Mouse (Mus musculus) kidney, postnatal 4 days (tissue): Measurements from ENCODE around the gene Acly.
"Not testable (repeated sequence)": the region's sequence is repeated elsewhere in the genome, so short reads cannot be mapped to it uniquely, and the experiment has no call there.

Experiments used
- DNase-seq, 2 experiments: peaks; one replicate each; pipeline ENCODE4 v3.0.0; 2021; ENCODE audit warnings: mixed read lengths in 2 of 2

Acly gene

GRCm38 (mm10) chr11:100544832-100545745 is 17.3 kb upstream of the Acly start, which contains the start of gene Ttc25:
Gene Ttc25 (plus strand): TSS chr11:100545607.
- DNase-seq, result peak; percentile 88 to 94

DNA sequence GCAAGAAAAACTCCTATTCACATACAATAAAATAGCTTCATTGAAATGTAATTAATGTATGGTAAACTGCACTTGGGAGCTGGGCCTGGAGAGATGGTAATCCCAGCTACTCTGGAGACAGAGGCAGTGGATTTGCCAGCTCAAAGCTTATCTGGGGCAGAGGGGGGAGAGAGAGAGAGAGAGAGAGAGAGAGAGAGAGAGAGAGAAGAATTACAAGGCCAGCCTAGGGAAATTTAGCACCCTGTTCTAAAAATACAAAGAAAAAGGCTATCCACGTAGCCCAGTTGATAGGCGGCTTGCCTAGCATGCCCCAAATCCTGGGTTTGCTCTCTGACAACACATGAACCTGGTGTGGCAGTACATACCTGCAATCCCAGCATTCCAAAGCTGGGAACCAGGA is 13.8 kb upstream of the Acly start:
- no peak for DNase-seq

GRCm38 (mm10) chr11:100540966-100541365 is 13.2 kb upstream of the Acly start:
- DNase-seq, result no peak

GRCm38 (mm10) chr11:100536466-100536865 is 8.7 kb upstream of the Acly start:
- DNase-seq, result no peak

DNA sequence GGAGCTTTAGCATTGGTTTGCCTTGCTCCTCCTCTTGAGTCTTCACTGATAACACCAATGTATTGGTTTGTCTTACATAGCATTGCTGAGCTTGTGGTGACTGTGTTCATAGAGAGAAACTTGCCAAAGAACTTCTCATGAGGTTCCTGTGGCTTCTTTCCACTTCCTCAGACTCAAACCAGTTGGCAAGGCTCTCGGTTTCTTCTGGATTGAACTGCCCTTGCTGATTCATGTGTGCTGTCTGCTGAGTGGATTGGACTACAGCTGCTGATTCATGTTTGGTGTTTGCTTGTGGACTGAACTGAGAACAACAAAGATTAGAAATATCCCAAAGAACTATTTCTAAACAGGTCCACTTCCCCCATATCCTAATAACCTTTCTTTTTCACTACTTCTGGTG is 8.2 kb upstream of the Acly start:
- no peak for DNase-seq

- not testable (repeated sequence) for DNase-seq
Observed at GRCm38 (mm10) chr11:100534821-100535220, 7.0 kb upstream of the Acly start.

- DNase-seq, result not testable (repeated sequence)
Observed at GRCm38 (mm10) chr11:100534411-100534810, 6.6 kb upstream of the Acly start.

DNA sequence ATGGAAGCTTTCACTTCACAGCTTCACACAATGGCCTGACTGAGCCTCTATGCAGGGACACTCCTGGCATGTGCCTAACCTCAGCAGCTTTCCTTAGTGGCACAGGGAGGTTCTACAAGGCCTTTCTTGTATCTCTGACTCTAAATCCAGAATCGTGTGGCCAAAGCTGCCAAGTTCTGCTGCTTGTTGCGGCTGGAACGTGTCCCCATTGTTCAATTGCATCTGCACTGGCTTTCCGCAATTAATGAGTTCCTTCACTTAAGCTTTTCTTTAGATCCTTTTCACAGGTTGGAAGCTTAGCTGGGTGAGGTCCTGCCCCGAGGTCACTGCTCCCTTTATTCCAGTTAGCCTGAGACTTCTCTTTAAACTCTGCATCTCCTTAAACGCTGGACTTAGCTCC is 6.1 kb upstream of the Acly start:
- no peak for DNase-seq

DNA sequence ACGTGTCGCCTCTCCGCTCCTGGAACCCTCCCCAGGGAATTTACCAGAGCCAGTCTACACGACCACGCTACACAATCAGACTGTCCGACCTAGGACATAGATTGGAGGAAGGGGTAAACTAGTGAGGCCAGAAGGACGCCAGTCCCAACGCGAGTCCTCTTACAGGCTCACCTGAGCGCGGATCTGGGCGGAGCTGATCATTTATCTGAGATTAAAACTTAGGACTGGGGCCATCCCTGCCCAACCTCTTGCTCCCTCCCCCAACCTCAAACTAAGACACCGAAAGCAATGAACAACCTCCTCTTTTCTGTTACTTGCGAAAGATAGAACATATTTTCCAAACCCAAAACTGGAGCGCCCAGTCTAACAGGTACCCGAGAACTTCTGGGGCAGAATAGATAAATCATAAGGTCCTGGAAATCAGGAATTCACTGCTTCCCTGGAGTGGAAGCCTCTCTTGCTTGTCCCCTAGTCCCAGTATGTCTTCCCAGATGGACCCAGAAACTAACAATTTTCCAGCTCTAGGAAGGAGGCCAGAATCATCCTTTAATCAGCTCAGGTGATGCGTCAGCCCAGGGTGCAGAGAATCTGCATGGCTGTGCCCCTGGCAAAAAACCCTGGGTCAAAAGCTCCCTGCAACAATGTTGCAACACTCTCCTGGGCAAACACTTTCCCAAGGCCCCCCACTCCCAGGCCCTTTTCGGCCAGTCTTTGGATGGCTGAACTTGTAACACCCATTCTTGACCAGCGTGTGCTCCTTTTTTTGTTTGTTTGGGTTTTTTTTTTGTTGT is 770 bp upstream of the Acly start:
- no peak for DNase-seq

DNA sequence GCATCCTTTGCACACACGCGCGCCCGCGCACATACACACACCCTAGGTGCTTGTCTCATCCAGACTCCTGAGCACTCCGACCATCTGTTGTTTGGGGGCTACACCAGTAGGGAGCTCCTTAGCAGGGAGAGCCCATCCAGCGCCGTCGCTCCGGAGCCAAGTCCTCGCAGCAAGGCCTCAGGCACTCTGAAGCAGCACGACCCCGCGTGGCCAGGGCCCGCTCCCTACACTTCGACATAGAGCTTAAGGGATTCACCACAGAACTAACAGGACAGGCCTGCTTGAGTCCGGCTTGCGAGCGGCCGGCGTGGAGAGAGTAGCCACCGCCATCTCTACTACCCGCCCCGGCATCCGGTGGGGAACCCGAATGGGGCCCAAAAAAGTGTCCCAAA is 738 bp downstream of the Acly start:
- peak; percentile 75 to 86 for DNase-seq

DNA sequence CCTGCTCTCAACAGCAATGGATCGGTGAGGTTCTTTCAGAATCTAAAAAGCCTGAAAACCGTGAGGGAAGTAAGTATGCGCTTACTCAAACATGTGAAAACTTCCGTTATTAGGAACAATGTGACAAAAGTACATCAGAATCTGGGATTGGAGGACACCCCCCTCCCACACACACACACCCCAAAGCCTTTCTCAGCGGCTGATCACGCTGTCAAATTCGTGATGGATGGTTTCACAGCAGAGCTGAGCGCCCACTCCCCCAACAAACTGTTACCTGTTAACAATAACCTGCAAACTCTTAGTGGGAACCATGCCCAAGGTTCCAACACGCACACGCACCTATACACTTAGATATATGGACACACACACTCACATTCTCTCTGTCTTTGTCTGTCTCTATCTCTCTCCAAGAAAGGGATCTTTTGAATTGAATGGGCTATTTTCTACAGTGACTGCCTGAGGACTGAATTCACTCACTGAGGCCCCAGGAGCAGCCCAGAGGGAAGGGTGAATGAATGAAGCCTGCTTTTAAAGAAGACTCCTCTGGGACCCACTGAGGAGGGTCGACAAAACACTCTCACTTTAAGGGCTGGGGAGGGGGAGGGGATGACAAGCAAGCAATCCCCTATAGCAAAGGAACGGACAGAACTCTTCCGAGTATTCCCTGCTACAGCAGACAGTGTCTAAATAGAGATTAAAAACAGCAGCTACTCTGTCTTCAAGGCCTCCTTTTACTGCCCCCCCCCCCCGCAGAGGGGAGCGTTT is 1.6 kb downstream of the Acly start:
- DNase-seq, result no peak

DNA sequence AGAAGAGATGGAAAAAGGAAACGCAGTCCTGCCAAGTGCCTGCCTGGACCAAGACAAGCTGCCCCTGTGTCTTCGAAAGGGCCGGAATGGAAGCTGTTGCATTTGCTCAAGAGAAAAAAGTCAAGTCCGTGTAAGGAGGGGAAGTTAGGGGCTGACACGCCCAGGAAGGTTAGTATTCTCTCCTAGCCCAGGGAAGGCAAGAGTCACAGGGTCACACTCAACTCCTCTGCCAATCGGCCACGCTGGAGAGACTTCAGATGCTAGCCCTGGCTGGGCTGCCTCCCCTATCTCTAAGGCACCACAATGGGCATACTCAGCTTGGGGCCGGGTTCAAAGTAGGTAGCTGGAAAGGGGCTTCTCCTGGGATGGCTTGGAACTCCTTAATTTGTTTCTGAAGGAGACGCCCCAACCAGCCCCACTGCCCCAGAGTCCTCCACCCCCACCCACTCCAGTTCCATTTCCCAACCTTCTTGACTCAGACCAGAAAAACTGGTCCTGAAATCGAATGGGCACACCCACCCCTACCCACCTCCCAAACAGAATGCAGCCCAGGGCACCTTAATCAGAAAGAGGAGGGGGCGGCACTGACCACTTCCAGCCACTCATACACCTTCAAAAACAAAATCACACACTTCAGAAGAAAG is 2.7 kb downstream of the Acly start:
- no peak for DNase-seq

DNA sequence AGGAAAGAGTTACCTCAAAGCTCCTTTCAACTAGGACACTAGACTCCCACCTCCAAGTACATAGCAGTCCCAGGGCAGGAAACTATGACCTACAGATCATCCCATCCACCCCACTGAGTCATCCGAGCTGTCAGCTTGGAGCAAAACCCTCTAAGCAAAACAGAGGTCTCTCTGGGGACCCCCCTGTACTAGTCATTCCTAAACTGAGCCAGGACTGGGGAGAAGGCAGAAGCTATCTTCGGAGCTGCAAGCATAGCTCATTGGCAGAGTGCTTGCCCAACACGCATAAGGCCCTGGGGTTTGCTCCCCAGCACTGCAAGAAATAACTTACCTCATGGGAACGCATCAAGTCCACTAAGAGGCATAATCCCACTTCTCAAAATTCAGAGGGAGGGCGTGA is 3.4 kb downstream of the Acly start:
- DNase-seq, result no peak

- DNase-seq, result peak; percentile 75 to 81
Observed at GRCm38 (mm10) chr11:100520838-100521237, 7.0 kb downstream of the Acly start.

- peak; percentile 19 to 39 for DNase-seq
Observed at GRCm38 (mm10) chr11:100519188-100519587, 8.6 kb downstream of the Acly start.

- peak; percentile 59 to 77 for DNase-seq
Observed at GRCm38 (mm10) chr11:100518188-100518591, 9.6 kb downstream of the Acly start.

- peak; percentile 58 to 62 for DNase-seq
Observed at GRCm38 (mm10) chr11:100516291-100516690, 11.5 kb downstream of the Acly start.

DNA sequence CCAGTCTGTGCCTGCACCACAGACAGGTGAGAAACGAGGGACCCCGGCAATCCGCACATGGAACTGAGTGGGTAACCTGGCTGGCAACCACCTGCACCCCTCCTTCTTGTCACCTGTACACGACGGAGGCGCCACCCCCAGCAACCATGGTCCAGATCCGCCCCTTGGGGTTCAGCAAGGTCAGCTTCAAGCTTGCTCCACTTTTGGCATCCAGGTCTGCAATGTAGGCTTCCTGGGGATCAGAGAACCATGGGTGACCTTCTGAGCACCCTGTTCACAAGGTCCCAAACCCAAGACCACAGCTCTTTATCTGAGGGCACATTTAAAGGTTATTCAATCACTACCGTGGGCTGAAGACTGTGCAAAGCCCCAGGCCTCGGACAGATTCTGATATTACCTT is 12.0 kb downstream of the Acly start:
- DNase-seq, result no peak

DNA sequence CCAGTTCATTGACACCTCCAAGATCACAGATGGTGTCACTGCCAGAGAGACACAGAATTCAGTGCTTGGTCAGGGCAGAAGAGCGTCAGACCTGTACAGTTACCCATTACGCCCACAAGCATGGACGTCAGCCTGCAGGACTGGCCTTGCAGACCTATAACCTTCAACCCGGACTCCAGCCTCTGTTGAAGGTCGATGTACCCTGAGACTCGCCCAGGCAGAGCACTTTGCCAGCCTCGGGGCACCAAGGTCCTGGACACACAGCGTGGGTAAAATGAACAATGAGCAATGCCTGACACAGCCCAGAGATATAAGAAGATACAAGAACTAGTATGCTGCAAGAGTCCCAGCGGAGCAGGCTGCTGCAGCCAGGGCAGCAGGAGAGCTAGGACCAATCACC is 12.7 kb downstream of the Acly start:
- DNase-seq, result no peak

GRCm38 (mm10) chr11:100513716-100514115 is 14.1 kb downstream of the Acly start:
- DNase-seq, result no peak

- DNase-seq, result peak; percentile 43 to 53
Observed at GRCm38 (mm10) chr11:100512384-100512783, 15.4 kb downstream of the Acly start.

DNA sequence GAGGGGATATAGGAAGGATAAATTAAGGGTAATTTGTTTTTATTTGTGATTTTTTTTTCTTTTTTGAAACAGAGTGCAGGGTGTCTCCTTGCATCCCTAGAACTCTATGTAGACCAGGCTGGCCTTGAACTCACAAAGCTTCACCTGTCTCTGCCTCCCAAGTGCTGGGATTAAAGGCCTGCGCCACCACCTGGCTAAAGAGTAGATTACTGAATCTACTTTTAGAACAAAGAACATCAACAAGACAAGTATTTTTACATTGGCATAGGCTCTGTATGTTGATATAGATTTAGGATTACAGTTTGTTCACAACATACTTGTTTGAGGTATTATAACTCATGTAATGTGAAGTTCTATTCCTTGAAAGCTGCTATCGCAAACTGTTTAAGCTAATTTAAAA is 17.2 kb downstream of the Acly start:
- DNase-seq, result no peak

DNA sequence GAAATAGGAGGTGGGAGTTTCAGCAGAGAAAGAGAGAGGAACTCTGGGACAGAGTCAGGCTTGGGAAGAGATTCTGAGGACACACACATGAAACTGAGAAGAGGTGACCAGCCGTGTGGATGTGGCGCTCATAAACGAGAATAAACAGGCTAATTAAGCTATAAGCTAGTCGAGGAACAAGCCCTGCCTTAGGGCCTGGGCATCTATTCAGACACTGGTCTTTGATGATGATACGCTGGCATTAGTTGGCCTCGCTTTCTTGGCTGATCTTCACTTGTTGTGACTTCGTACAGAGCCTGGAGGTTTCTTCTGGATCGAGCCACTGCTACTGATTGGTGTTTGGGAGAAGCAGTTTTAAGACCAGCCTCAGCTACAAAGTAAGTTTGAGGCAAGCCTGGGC is 21.8 kb downstream of the Acly start:
- DNase-seq, result no peak
